Mouse (Mus musculus): ENCODE results near the gene AF067061. TPM values are rescaled to one million over a fixed set of nuclear protein-coding genes. Genes with fewer than 3 reads are reported as not detected.
"Not testable (repeated sequence)": the region's sequence is repeated elsewhere in the genome, so short reads cannot be mapped to it uniquely, and the experiment has no call there.

AF067061 gene
- not detected for total RNA-seq (2022)

- not testable (repeated sequence) for DNase-seq
Observed at GRCm38 (mm10) chr13:120262870-120263269, at the start of gene AF067061. Gene AF067061, plus strand, starts transcription at chr13:120263114.

GRCm38 (mm10) chr13:120215847-120216246 lies 47.1 kb upstream of the AF067061 start, which contains the start of gene Gm21762:
Gene Gm21762, minus strand, starts transcription at chr13:120215947.
- DNase-seq: not testable (repeated sequence)

GRCm38 (mm10) chr13:120220922-120221321 lies 42.0 kb upstream of the AF067061 start:
- DNase-seq: not testable (repeated sequence)

DNA sequence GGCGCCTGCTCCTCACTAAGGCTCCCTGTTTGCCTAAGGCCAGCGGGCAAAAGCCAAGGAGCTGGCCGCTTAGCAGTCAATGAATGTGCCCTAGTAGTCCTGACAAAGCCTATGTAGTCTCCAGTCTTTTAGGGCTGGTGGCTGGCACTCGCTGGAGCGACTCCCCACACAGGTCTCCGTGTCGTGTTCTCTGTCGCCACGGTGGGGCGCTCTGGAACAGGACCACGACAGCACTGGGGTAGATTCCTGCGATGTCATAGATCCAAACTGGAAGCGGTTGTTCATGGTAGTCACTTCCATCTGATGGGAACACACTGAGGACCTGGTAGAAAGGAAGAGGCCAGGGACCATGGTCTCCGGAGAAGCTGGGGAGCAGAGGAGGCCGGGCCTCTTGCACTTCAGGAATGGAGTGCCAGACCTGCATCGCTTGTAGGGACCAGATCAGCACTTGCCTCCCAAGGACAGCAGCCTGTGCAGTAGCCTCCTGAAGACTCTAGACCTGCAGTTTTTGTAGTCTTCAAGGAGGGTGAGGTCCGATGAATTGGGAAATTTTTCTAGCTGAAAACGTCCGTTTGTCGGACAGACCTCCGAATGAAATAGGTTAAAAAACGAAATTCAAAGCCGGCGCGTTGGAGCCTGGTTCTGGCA lies 39.8 kb upstream of the AF067061 start:
- DNase-seq: not testable (repeated sequence)

GRCm38 (mm10) chr13:120231798-120232197 lies 31.1 kb upstream of the AF067061 start:
- not testable (repeated sequence) for DNase-seq

DNA sequence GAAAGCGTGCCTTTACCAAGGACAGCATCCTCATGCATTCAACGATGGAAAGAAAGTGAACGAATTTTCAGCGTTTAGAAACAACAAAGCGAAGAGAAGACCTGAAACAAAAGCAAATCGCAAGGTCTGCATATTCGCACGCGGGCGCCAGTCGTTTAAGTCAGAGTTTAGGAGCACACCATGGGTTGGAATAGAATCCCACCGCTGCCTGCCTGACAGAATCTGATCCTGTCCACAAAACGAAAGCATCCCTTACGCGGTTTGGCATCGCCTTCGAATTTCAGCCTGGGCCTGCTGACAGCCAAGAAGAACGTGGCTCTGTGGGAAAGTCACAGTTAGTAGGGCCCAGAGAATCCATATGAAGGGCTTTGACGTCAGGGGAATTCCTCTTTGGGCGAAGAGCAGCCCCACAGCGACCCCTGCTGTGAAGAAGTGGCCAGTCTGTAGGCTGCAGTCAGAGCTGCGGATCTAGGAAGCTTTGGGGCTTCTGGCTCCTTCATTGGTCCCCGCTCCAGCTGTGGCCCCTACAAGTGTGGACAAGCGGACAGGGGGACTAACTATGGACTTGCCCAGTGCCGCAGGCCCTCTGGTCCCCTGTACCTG lies 30.4 kb upstream of the AF067061 start:
- not testable (repeated sequence) for DNase-seq

DNA sequence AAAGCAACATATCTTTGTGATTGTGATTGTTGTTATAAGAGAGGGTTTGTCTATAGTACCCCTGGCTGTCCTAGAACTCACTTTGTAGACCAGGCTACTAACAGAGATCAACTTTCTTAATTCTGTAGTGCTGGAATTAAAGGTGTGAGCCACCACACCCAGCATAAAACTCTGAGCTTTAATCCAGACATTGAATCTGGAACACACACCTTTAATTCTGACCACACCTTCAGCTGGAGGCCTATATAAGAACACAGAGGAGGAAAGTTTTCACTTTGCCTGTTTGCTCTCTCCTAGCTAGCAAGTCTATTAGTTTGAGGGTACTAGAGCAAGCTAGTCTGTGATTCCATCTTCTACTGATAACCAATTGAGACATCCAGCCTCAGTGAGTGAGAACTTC lies 24.1 kb upstream of the AF067061 start, which contains the start of gene Gm21731:
Gene Gm21731 (plus strand): TSS at position 301 of the 400 bp plus-strand sequence.
- DNase-seq: not testable (repeated sequence)

GRCm38 (mm10) chr13:120251208-120251924 lies 11.5 kb upstream of the AF067061 start:
- not testable (repeated sequence) for DNase-seq

DNA sequence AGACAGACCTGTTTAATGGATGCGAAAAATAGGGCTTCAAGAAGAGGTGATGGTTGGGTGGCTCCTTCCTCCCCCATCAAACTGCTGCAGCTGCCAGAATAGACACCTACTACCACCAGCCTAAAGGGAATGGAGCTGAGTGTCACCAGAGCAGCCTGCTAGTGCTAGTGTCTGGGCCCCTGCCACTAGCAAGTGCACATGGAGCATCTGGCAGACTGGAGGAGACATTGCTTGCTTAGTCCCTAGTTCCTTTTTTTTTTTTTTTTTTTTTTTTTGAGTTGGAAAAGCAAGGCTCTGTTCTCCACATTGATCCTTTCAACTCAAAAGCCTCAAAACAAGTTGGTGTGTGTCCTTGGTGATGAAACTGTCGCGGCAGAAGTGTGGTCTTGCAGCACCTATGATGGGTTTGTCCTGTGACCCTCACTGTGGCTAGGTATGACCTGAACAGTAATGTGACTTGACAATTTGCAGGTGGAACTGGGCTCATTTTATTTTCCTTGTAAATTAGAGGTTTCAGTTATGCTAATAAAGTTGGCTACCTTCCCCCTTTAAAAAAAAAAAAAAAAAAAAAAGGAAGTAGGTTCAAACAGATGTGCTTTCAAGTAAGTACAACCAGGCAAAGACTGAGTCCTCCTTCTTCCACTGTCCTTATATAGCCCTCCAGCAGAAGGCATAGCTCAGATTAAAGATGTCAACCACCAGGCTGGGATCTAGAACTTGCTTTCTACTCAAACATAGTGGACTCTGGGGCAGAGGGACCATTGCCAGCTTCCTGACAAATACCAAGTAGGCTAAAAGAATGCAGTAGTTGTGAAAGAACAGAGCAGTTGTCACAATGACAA lies 3.9 kb upstream of the AF067061 start:
- not testable (repeated sequence) for DNase-seq

- not testable (repeated sequence) for DNase-seq
Observed at GRCm38 (mm10) chr13:120259718-120260117, 3.2 kb upstream of the AF067061 start.

- not testable (repeated sequence) for DNase-seq
Observed at GRCm38 (mm10) chr13:120277837-120278236, 14.9 kb downstream of the AF067061 start.

DNA sequence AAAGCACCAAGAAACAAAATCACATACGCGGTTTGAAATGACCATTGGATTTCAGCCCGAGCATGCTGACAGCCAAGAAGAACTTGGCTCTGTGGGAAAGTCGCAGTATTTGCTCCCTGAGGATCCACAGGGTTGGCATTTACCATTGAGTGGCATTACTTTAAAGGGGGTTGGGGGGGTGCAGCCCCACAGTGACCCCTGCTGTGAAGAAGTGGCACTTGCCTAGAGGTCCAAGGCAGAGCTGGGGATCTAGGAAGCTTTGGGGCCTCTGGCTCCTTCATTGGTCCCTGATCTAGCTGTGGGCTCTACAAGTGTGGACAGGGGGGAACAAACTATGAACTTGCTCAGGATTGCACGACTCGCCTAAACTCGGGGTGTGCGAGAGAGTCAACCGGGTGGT lies 15.9 kb downstream of the AF067061 start:
- no peak for DNase-seq

- DNase-seq: no peak
Observed at GRCm38 (mm10) chr13:120299324-120299894, 36.5 kb downstream of the AF067061 start.

DNA sequence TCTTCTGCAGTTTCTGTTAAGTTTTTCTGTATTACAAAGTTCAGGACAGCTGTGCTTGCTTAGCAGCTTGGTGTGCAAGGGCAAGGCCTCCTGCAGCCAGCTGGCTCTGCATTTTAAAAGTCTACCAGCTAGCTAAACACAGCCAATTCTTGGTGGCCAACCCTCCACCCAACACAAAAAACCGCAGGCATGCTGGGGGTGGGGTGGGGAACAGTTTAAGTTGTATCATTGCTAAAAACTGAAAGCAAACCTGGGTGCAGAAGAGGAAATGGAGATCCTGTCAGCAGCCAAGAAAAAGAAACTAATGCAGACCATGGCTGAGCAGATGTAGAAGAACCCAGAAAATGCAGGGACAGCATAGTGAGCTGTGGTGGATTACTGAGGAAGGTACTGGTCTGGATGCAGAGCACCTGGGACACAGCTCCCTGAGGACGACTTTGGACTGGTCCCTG lies 37.1 kb downstream of the AF067061 start, which contains the start of gene BC147527:
Gene BC147527 (plus strand): TSS at position 402 of the 452 bp plus-strand sequence.
- DNase-seq: no peak

GRCm38 (mm10) chr13:120300853-120301252 lies 37.9 kb downstream of the AF067061 start:
- no peak for DNase-seq

DNA sequence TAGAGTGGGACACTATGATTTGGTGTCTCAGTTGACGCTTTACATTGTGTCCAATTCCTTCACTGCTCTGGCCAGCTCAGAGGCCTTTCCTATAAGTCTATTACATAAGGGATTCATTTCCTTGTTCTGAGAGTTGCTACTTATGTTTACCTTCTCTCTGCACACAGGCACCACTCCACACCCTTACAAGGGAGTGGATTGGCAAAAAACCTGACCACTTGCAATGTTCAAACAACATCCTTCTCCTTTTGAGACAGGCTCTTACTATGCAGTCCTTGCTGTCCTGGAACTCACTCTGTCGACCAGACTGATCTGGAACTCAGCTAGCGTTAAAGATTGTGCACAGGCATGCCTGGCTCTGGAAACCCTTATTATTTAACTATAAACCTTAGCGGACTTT lies 47.8 kb downstream of the AF067061 start:
- DNase-seq: no peak

DNA sequence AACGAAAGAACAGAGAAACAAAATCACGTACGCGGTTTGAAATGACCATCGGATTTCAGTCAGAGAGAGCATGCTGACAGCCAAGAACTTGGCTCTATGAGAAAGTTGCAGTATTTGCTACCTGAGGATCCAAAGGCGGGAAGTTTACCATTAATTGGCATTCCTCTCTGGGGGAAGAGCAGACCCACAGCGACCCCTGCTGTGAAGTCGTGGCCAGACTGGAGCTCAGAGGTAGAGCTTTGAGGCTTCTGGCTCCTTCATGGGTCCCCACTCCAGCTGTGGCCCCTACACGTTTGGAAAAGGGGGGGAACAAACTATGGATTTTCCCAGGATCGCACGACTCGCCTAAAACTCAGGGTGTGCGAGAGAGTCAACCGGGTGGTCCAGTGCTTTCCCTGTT lies 50.7 kb downstream of the AF067061 start:
- DNase-seq: no peak

All from adrenal gland, adult 8-10 months (tissue).